Mouse (Mus musculus): Measurements from ENCODE around the gene Car8. TPM values are rescaled to one million over a fixed set of nuclear protein-coding genes. Genes with fewer than 3 reads are reported as not detected.

Car8 gene
- not detected in 2 replicates for polyA plus RNA-seq (2012; ENCODE audit: low replicate concordance)

GRCm38 (mm10) chr4:8238560-8239305, at the start of gene Car8:
TSS of gene Car8 (minus strand) at chr4:8239041.

